In genomic region chr6:25012376-25013287, GRCm38 (mm10) we compare ENCODE assay signal across 12 mouse cellular contexts. TPM values are rescaled to one million over a fixed set of nuclear protein-coding genes. Genes with fewer than 3 reads are reported as not detected.
A peak's percentile ranks its signal among the peaks of the same experiment; 100 is the strongest.
DNase-seq lines count a peak whose midpoint lies in the region; ATAC-seq and TF ChIP-seq lines count a peak whose summit lies in the region.
"Had no signal": no experiment of that assay in that cellular context is flagged by ENCODE, and none has a peak within 500 bp of the region (broad histone marks: within the 10 kb centered on the region; RNA-seq: fewer than 3 reads in every experiment).

No protein-coding gene starts in this region.

- no peak overlapping the region for H3K4me3 ChIP-seq in hindbrain, embryonic 14.5 days (replicated peaks; ENCODE audit: low read length)
- no peak overlapping the region for H3K4me3 ChIP-seq in hindbrain, embryonic 10.5 days
- H3K4me3 ChIP-seq in cerebellum, adult 2 months (replicated peaks; ENCODE audit: insufficient read depth, low read depth, low read length) = no peak overlapping the region
- no peak overlapping the region for H3K4me3 ChIP-seq in intestine, embryonic 15.5 days (replicated peaks)
- H3K4me3 ChIP-seq: embryonic facial prominence, embryonic 15.5 days; myocyte had no signal

- 65% methylated on average over 2 of the region's 2 CpGs for WGBS in hindbrain, embryonic 14.5 days
- 80% methylated on average over 2 of the region's 2 CpGs for whole genome bisulfite sequencing in hindbrain, embryonic 10.5 days
- 2% methylated on average over 2 of the region's 2 CpGs for WGBS in cerebellum, adult 2 months
- 29% methylated on average over 2 of the region's 2 CpGs for WGBS in intestine, embryonic 15.5 days

- H3K27ac ChIP-seq in hindbrain, embryonic 14.5 days = no peak overlapping the region
- H3K27ac ChIP-seq in hindbrain, embryonic 10.5 days = no peak overlapping the region
- no peak overlapping the region for H3K27ac ChIP-seq in cerebellum, adult 2 months (ENCODE audit: insufficient read depth, low read length)
- peak overlapping the region; percentile 7; the same call in 1 of the 2 replicates for H3K27ac ChIP-seq in intestine, embryonic 15.5 days
- H3K27ac ChIP-seq: embryonic facial prominence, embryonic 15.5 days; liver, embryonic 14.5 days had no signal

- ATAC-seq in hindbrain, embryonic 14.5 days (ENCODE audit: low FRiP score) = peak; percentile 80
- ATAC-seq in intestine, embryonic 15.5 days = peak; percentile 61
- ATAC-seq: CD4-positive, CD25-positive, alpha-beta regulatory T cell, adult 4 months had no signal

- no peaks in the 10 kb centered on the region for H3K36me3 ChIP-seq in hindbrain, embryonic 14.5 days (replicated peaks; ENCODE audit: control insufficient read depth, insufficient read depth)
- H3K36me3 ChIP-seq in hindbrain, embryonic 10.5 days = no peaks in the 10 kb centered on the region
- H3K36me3 ChIP-seq in intestine, embryonic 15.5 days = no peaks in the 10 kb centered on the region
- H3K36me3 ChIP-seq: embryonic facial prominence, embryonic 15.5 days had no signal

- no peak for TF ChIP-seq CTCF in cerebellum, adult 2 months (IDR thresholded peaks at IDR 0.05; ENCODE audit: borderline replicate concordance, insufficient read depth, low read depth, low read length)

- peak; percentile 30 for DNase-seq in hindbrain, embryonic 14.5 days (ENCODE audit: low spot score)
- no peak for DNase-seq in hindbrain, embryonic 10.5 days (ENCODE audit: low spot score)
- DNase-seq in brain, adult 2 months (ENCODE audit: low read depth, low spot score) = peak; percentile 66
- peak; percentile 12 to 68 for DNase-seq in cerebellum, adult 2 months
- no peak for DNase-seq in right cerebral cortex, adult 18-20 months
- no peak for DNase-seq in gastrocnemius, postnatal 25 days
- DNase-seq: kidney, adult 11 months had no signal

- H3K9ac ChIP-seq in hindbrain, embryonic 14.5 days = no peak overlapping the region
- no peak overlapping the region for H3K9ac ChIP-seq in intestine, embryonic 15.5 days
- H3K9ac ChIP-seq: embryonic facial prominence, embryonic 15.5 days; liver, embryonic 14.5 days had no signal

- no peaks in the 10 kb centered on the region for H3K9me3 ChIP-seq in hindbrain, embryonic 14.5 days (ENCODE audit: control insufficient read depth, low read length)
- H3K9me3 ChIP-seq in hindbrain, embryonic 10.5 days = no peaks in the 10 kb centered on the region
- no peaks in the 10 kb centered on the region for H3K9me3 ChIP-seq in intestine, embryonic 15.5 days
- H3K9me3 ChIP-seq: embryonic facial prominence, embryonic 15.5 days had no signal

- TF ChIP-seq POLR2A in cerebellum, adult 2 months (IDR thresholded peaks at IDR 0.05; ENCODE audit: borderline replicate concordance, insufficient read depth, low read length) = no peak

- H3K4me1 ChIP-seq in hindbrain, embryonic 14.5 days (replicated peaks; ENCODE audit: control insufficient read depth, insufficient read depth, low read length) = 0 out of 2 replicates have a peak, but pooled peaks cover 4% of the 10 kb centered on the region
- H3K4me1 ChIP-seq in hindbrain, embryonic 10.5 days (replicated peaks) = no peaks in the 10 kb centered on the region
- peaks cover 8% of the 10 kb centered on the region; the same call in 1 of the 2 replicates for H3K4me1 ChIP-seq in cerebellum, adult 2 months (ENCODE audit: control insufficient read depth, insufficient read depth, low read length)
- no peaks in the 10 kb centered on the region for H3K4me1 ChIP-seq in intestine, embryonic 15.5 days (replicated peaks)
- H3K4me1 ChIP-seq: embryonic facial prominence, embryonic 15.5 days had no signal

- H3K4me2 ChIP-seq in hindbrain, embryonic 14.5 days (replicated peaks) = no peak overlapping the region
- no peak overlapping the region for H3K4me2 ChIP-seq in intestine, embryonic 15.5 days (replicated peaks)
- H3K4me2 ChIP-seq: embryonic facial prominence, embryonic 15.5 days had no signal

- H3K27me3 ChIP-seq in hindbrain, embryonic 14.5 days (ENCODE audit: control insufficient read depth, insufficient read depth, low read length) = no peaks in the 10 kb centered on the region
- no peaks in the 10 kb centered on the region for H3K27me3 ChIP-seq in hindbrain, embryonic 10.5 days (ENCODE audit: insufficient read depth, poor library complexity, severe bottlenecking)
- H3K27me3 ChIP-seq in cerebellum, adult 2 months (ENCODE audit: control insufficient read depth, insufficient read depth, low read length) = no peaks in the 10 kb centered on the region
- H3K27me3 ChIP-seq in intestine, embryonic 15.5 days (replicated peaks) = no peaks in the 10 kb centered on the region
- H3K27me3 ChIP-seq: embryonic facial prominence, embryonic 15.5 days had no signal

RNA-seq across cellular contexts. Expression of gene Tmem229a, which starts 56.5 kb away (rescaled TPM):
- 4.2 and 7.8 TPM in 2 replicates for polyA plus RNA-seq in hindbrain, embryonic 14.5 days (2014; fragmentation: Nextera tagmentation; extraction: Ambion mirVana)
- polyA plus RNA-seq in hindbrain, embryonic 10.5 days (2016; fragmentation: Nextera tagmentation; extraction: Ambion mirVana) = 0.63 and 0.88 TPM in 2 replicates
- 32.6 and 43.8 TPM in 2 replicates for polyA plus RNA-seq in cerebellum, adult 2 months (2012; rRNA removed)
- 1.2 and 1.3 TPM in 2 replicates for polyA plus RNA-seq in intestine, embryonic 15.5 days (2015; fragmentation: Nextera tagmentation; extraction: Ambion mirVana)
- total RNA-seq in gastrocnemius, postnatal 25 days (2021) = under 1 TPM; 0.10 to 0.16 TPM
- polyA plus RNA-seq: CD4-positive, CD25-positive, alpha-beta regulatory T cell, adult 4 months; myocyte had no signal

Comparison
In these comparisons a context has a peak if more than half of its experiments do, and no peak if none do; other contexts are left out.
1. DNase-seq: peak in hindbrain, embryonic 14.5 days (single experiment), brain, adult 2 months (single experiment) and cerebellum, adult 2 months (2 of 2); none in hindbrain, embryonic 10.5 days (single experiment), right cerebral cortex, adult 18-20 months (single experiment) and gastrocnemius, postnatal 25 days (single experiment).